Mouse (Mus musculus): ENCODE measurements at regions not wholly inside any gene's neighbourhood (a gene's known extent, or its start where the extent isn't known, plus 50 kb on each side); places are given as distances from the start of the nearest gene placed in this dataset.

- WGBS, result 87% methylated on average over 24 of the region's 24 CpGs
- TF ChIP-seq CTCF (IDR thresholded peaks at IDR 0.05; ENCODE audit: extremely low read depth, insufficient read length, insufficient replicate concordance, low read depth, low read length) (no peak), POLR2A (IDR thresholded peaks at IDR 0.05; ENCODE audit: low read depth, low read length) (no peak)
These were observed 476.1 kb upstream of the Zdhhc25 start for GRCm38 (mm10) chr15:88123907-88124523.

GRCm38 (mm10) chr15:88146118-88146517, 454.0 kb upstream of the Zdhhc25 start:
- no peaks in the 10 kb centered on the region for H3K4me1 ChIP-seq (ENCODE audit: control insufficient read depth, insufficient read depth, insufficient read length, low read length)
- 45% methylated on average over 7 of the region's 7 CpGs for WGBS
- TF ChIP-seq CTCF (IDR thresholded peaks at IDR 0.05; ENCODE audit: extremely low read depth, insufficient read length, insufficient replicate concordance, low read depth, low read length) (no peak), POLR2A (IDR thresholded peaks at IDR 0.05; ENCODE audit: low read depth, low read length) (no peak)

More at GRCm38 (mm10) chr15:88123907-88124523, 476.1 kb upstream of the Zdhhc25 start:
- no peaks in the 10 kb centered on the region for H3K27me3 ChIP-seq (ENCODE audit: control insufficient read depth, insufficient read depth, low read length)
- H3K36me3 ChIP-seq (ENCODE audit: control insufficient read depth, insufficient read depth, low read length), result no peaks in the 10 kb centered on the region
- no peak overlapping the region for H3K27ac ChIP-seq (ENCODE audit: insufficient read depth, low read depth, low read length)
- H3K4me1 ChIP-seq (ENCODE audit: control insufficient read depth, insufficient read depth, insufficient read length, low read length), result no peaks in the 10 kb centered on the region
- no peak overlapping the region for H3K4me3 ChIP-seq (ENCODE audit: low read depth, low read length)

GRCm38 (mm10) chr15:88151199-88151598, 448.9 kb upstream of the Zdhhc25 start:
- whole genome bisulfite sequencing, result 69% methylated on average over 6 of the region's 6 CpGs
- no peak overlapping the region for H3K27ac ChIP-seq (ENCODE audit: insufficient read depth, low read depth, low read length)
- no peaks in the 10 kb centered on the region for H3K36me3 ChIP-seq (ENCODE audit: control insufficient read depth, insufficient read depth, low read length)
- H3K4me1 ChIP-seq (ENCODE audit: control insufficient read depth, insufficient read depth, insufficient read length, low read length), result no peaks in the 10 kb centered on the region
- no peak overlapping the region for H3K4me3 ChIP-seq (ENCODE audit: low read depth, low read length)
- no peaks in the 10 kb centered on the region for H3K27me3 ChIP-seq (ENCODE audit: control insufficient read depth, insufficient read depth, low read length)
- no peak for TF ChIP-seq CTCF (IDR thresholded peaks at IDR 0.05; ENCODE audit: extremely low read depth, insufficient read length, insufficient replicate concordance, low read depth, low read length)
- TF ChIP-seq POLR2A (IDR thresholded peaks at IDR 0.05; ENCODE audit: low read depth, low read length), result no peak

More at GRCm38 (mm10) chr15:88146118-88146517, 454.0 kb upstream of the Zdhhc25 start:
- Histone ChIP-seq H3K27me3 (ENCODE audit: control insufficient read depth, insufficient read depth, low read length) (no peaks in the 10 kb centered on the region), H3K27ac (ENCODE audit: insufficient read depth, low read depth, low read length) (no peak overlapping the region), H3K36me3 (ENCODE audit: control insufficient read depth, insufficient read depth, low read length) (no peaks in the 10 kb centered on the region), H3K4me3 (ENCODE audit: low read depth, low read length) (no peak overlapping the region)

- Histone ChIP-seq H3K36me3 (ENCODE audit: control insufficient read depth, insufficient read depth, low read length) (no peaks in the 10 kb centered on the region), H3K4me3 (ENCODE audit: low read depth, low read length) (no peak overlapping the region), H3K27ac (ENCODE audit: insufficient read depth, low read depth, low read length) (no peak overlapping the region), H3K27me3 (ENCODE audit: control insufficient read depth, insufficient read depth, low read length) (no peaks in the 10 kb centered on the region), H3K4me1 (ENCODE audit: control insufficient read depth, insufficient read depth, insufficient read length, low read length) (no peaks in the 10 kb centered on the region)
- TF ChIP-seq POLR2A (IDR thresholded peaks at IDR 0.05; ENCODE audit: low read depth, low read length) (no peak), CTCF (IDR thresholded peaks at IDR 0.05; ENCODE audit: extremely low read depth, insufficient read length, insufficient replicate concordance, low read depth, low read length) (no peak)
- WGBS, result 57% methylated on average over 2 of the region's 2 CpGs
These were observed 440.4 kb upstream of the Zdhhc25 start for GRCm38 (mm10) chr15:88159618-88160170.

GRCm38 (mm10) chr15:88160291-88160690, 439.8 kb upstream of the Zdhhc25 start:
- TF ChIP-seq POLR2A (IDR thresholded peaks at IDR 0.05; ENCODE audit: low read depth, low read length), result no peak
- Histone ChIP-seq H3K27me3 (ENCODE audit: control insufficient read depth, insufficient read depth, low read length) (no peaks in the 10 kb centered on the region), H3K4me1 (ENCODE audit: control insufficient read depth, insufficient read depth, insufficient read length, low read length) (no peaks in the 10 kb centered on the region), H3K4me3 (ENCODE audit: low read depth, low read length) (no peak overlapping the region), H3K36me3 (ENCODE audit: control insufficient read depth, insufficient read depth, low read length) (no peaks in the 10 kb centered on the region), H3K27ac (ENCODE audit: insufficient read depth, low read depth, low read length) (no peak overlapping the region)
- 88% methylated on average over 4 of the region's 4 CpGs for WGBS

GRCm38 (mm10) chr15:88163438-88163837, 436.7 kb upstream of the Zdhhc25 start:
- Histone ChIP-seq H3K27ac (ENCODE audit: insufficient read depth, low read depth, low read length) (no peak overlapping the region), H3K4me1 (ENCODE audit: control insufficient read depth, insufficient read depth, insufficient read length, low read length) (no peaks in the 10 kb centered on the region), H3K4me3 (ENCODE audit: low read depth, low read length) (no peak overlapping the region), H3K36me3 (ENCODE audit: control insufficient read depth, insufficient read depth, low read length) (no peaks in the 10 kb centered on the region), H3K27me3 (ENCODE audit: control insufficient read depth, insufficient read depth, low read length) (no peaks in the 10 kb centered on the region)
- TF ChIP-seq CTCF (IDR thresholded peaks at IDR 0.05; ENCODE audit: extremely low read depth, insufficient read length, insufficient replicate concordance, low read depth, low read length) (no peak), POLR2A (IDR thresholded peaks at IDR 0.05; ENCODE audit: low read depth, low read length) (no peak)
- 78% methylated on average over 3 of the region's 3 CpGs for WGBS

- Histone ChIP-seq H3K4me3 (ENCODE audit: low read depth, low read length) (no peak overlapping the region), H3K27ac (ENCODE audit: insufficient read depth, low read depth, low read length) (no peak overlapping the region), H3K36me3 (ENCODE audit: control insufficient read depth, insufficient read depth, low read length) (no peaks in the 10 kb centered on the region), H3K4me1 (ENCODE audit: control insufficient read depth, insufficient read depth, insufficient read length, low read length) (no peaks in the 10 kb centered on the region), H3K27me3 (ENCODE audit: control insufficient read depth, insufficient read depth, low read length) (no peaks in the 10 kb centered on the region)
- TF ChIP-seq POLR2A (IDR thresholded peaks at IDR 0.05; ENCODE audit: low read depth, low read length), result no peak
- no peak for TF ChIP-seq CTCF (IDR thresholded peaks at IDR 0.05; ENCODE audit: extremely low read depth, insufficient read length, insufficient replicate concordance, low read depth, low read length)
- 34% methylated on average over 3 of the region's 3 CpGs for WGBS
These were observed 425.8 kb upstream of the Zdhhc25 start for GRCm38 (mm10) chr15:88174326-88174725.

Data from small intestine, adult 2 months (tissue).